Mouse (Mus musculus) CH12.LX (cell line): ENCODE results near the gene Capza1. TPM values are rescaled to one million over a fixed set of nuclear protein-coding genes. Genes with fewer than 3 reads are reported as not detected.
A peak's percentile ranks its signal among the peaks of the same experiment; 100 is the strongest.

ENCODE experiments used
- DNase-seq: peaks from one replicate; pipeline ENCODE4 v3.0.0-alpha.2; 2013; ENCODE audit errors: extremely low read depth
- H3K27ac ChIP-seq: 2 replicates; pipeline ENCODE4 v1.5.1; 2012; ENCODE audit warnings: low read depth, mild to moderate bottlenecking, control low read depth, moderate library complexity; ENCODE audit not compliant: insufficient read depth
- H3K27me3 ChIP-seq: replicated peaks from 2 replicates; pipeline ENCODE3; 2012; ENCODE audit warnings: inconsistent platforms
- H3K36me3 ChIP-seq, 2 experiments: replicated peaks in 1 of 2; 2 replicates each; pipeline versions ENCODE3 to v1.6.1; 2012; ENCODE audit warnings: inconsistent platforms in 1 of 2, low read length in 1 of 2, mild to moderate bottlenecking in 1 of 2, mixed read lengths in 1 of 2, moderate library complexity in 1 of 2; ENCODE audit not compliant: control insufficient read depth in 1 of 2, insufficient read depth in 1 of 2
- H3K4me1 ChIP-seq, 2 experiments: 2 replicates each; pipeline ENCODE4 v1.6.1; 2012; ENCODE audit warnings: inconsistent platforms in 1 of 2, moderate library complexity in 1 of 2; ENCODE audit not compliant: insufficient read depth in 2 of 2, control insufficient read depth in 1 of 2
- H3K4me2 ChIP-seq: 2 replicates; pipeline ENCODE4 v1.6.1; 2012; ENCODE audit warnings: low read depth, mild to moderate bottlenecking, control low read depth; ENCODE audit not compliant: poor library complexity, insufficient read depth, severe bottlenecking
- H3K4me3 ChIP-seq, 3 experiments: fragments of 150-350 bp in 1 of 3; sonication (generic) in 1 of 3; replicated peaks in 1 of 3; 2 replicates each; pipeline versions ENCODE3 to v1.5.1; 2011 to 2012; ENCODE audit warnings: low read depth in 2 of 3, low read length in 2 of 3, mild to moderate bottlenecking in 2 of 3, moderate library complexity in 2 of 3, control low read depth in 1 of 3, improper control_type of control experiment in 1 of 3, inconsistent platforms in 1 of 3, mixed read lengths in 1 of 3; ENCODE audit not compliant: poor library complexity in 1 of 3
- H3K79me2 ChIP-seq: replicated peaks from 2 replicates; pipeline ENCODE4 v1.6.1; 2012; ENCODE audit warnings: mild to moderate bottlenecking, moderate library complexity; ENCODE audit not compliant: control insufficient read depth, poor library complexity, insufficient read depth, severe bottlenecking; ENCODE audit errors: extremely low read depth
- H3K9ac ChIP-seq: 2 replicates; pipeline ENCODE4 v1.6.1; 2012; ENCODE audit warnings: low read depth, mild to moderate bottlenecking, control low read depth, moderate library complexity; ENCODE audit not compliant: insufficient read depth
- H3K9me3 ChIP-seq: replicated peaks from 2 replicates; pipeline ENCODE3; 2012; ENCODE audit warnings: low read length, inconsistent platforms, mixed read lengths
- BHLHE40 ChIP-seq: IDR thresholded peaks from 2 replicates; pipeline ENCODE4 v1.6.1; 2011; ENCODE audit warnings: mild to moderate bottlenecking, low read depth, low read length, improper control_type of control experiment
- CHD1 ChIP-seq: IDR thresholded peaks from 2 replicates; pipeline ENCODE4 v1.6.1; 2012; ENCODE audit warnings: low read depth, low read length, improper control_type of control experiment, inconsistent platforms
- CHD2 ChIP-seq: IDR thresholded peaks from 2 replicates; pipeline ENCODE4 v1.6.1; 2011; ENCODE audit warnings: low read length, improper control_type of control experiment
- CTCF ChIP-seq, 2 experiments: IDR thresholded peaks in 1 of 2; conservative IDR thresholded peaks in 1 of 2; 2 replicates each; pipeline ENCODE4 v1.5.1; 2011 to 2012; ENCODE audit warnings: low read depth in 2 of 2, low read length in 2 of 2, improper control_type of control experiment in 1 of 2, inconsistent platforms in 1 of 2, mild to moderate bottlenecking in 1 of 2, moderate library complexity in 1 of 2
- E2F4 ChIP-seq: IDR thresholded peaks from 2 replicates; pipeline ENCODE4 v1.6.1; 2011; ENCODE audit warnings: low read depth, low read length, improper control_type of control experiment; ENCODE audit not compliant: insufficient replicate concordance
- ELF1 ChIP-seq: IDR thresholded peaks from 2 replicates; pipeline ENCODE4 v1.6.1; 2014; ENCODE audit warnings: low read depth, mild to moderate bottlenecking, inconsistent platforms, low read length, improper control_type of control experiment
- EP300 ChIP-seq: IDR thresholded peaks from 2 replicates; pipeline ENCODE4 v1.6.1; 2011; ENCODE audit warnings: low read length, improper control_type of control experiment
- GABPA ChIP-seq: IDR thresholded peaks from 2 replicates; pipeline ENCODE4 v1.6.1; 2012; ENCODE audit warnings: low read depth, low read length, improper control_type of control experiment, inconsistent platforms; ENCODE audit not compliant: insufficient replicate concordance
- HCFC1 ChIP-seq: IDR thresholded peaks from 2 replicates; pipeline ENCODE4 v1.6.1; 2012; ENCODE audit warnings: low read depth, mild to moderate bottlenecking, inconsistent platforms, low read length, improper control_type of control experiment
- IRF4 ChIP-seq: IDR thresholded peaks from 2 replicates; pipeline ENCODE4 v1.6.1; 2014; ENCODE audit warnings: low read depth, mild to moderate bottlenecking, inconsistent platforms, low read length, improper control_type of control experiment
- JUN ChIP-seq: IDR thresholded peaks from 2 replicates; pipeline ENCODE4 v1.6.1; 2011; ENCODE audit warnings: low read depth, mild to moderate bottlenecking, low read length, improper control_type of control experiment, moderate library complexity; ENCODE audit not compliant: insufficient read depth
- JUND ChIP-seq: conservative IDR thresholded peaks from 2 replicates; pipeline ENCODE4 v1.6.1; 2011; ENCODE audit warnings: low read depth, low read length, improper control_type of control experiment
- MAFK ChIP-seq: IDR thresholded peaks from 2 replicates; pipeline ENCODE4 v1.6.1; 2011; ENCODE audit warnings: low read length, improper control_type of control experiment; ENCODE audit not compliant: insufficient replicate concordance
- MAX ChIP-seq: IDR thresholded peaks from 2 replicates; pipeline ENCODE4 v1.6.1; 2011; ENCODE audit warnings: low read length, improper control_type of control experiment
- MAZ ChIP-seq: IDR thresholded peaks from 2 replicates; pipeline ENCODE4 v1.6.1; 2012; ENCODE audit warnings: low read depth, mild to moderate bottlenecking, inconsistent platforms, low read length, improper control_type of control experiment, moderate library complexity
- MXI1 ChIP-seq: IDR thresholded peaks from 2 replicates; pipeline ENCODE4 v1.6.1; 2011; ENCODE audit warnings: mild to moderate bottlenecking, low read depth, low read length, improper control_type of control experiment
- NELFE ChIP-seq: IDR thresholded peaks from 2 replicates; pipeline ENCODE4 v1.6.1; 2011; ENCODE audit warnings: low read depth, low read length, improper control_type of control experiment
- PAX5 ChIP-seq: IDR thresholded peaks from 2 replicates; pipeline ENCODE4 v1.6.1; 2012; ENCODE audit warnings: low read length, inconsistent platforms, mixed read lengths
- POLR2A ChIP-seq: IDR thresholded peaks from 2 replicates; pipeline ENCODE4 v1.6.1; 2011; ENCODE audit warnings: low read depth, mild to moderate bottlenecking, improper control_type of control experiment, low read length
- SMC3 ChIP-seq: IDR thresholded peaks from 2 replicates; pipeline ENCODE4 v1.6.1; 2011; ENCODE audit warnings: low read depth, low read length, improper control_type of control experiment
- UBTF ChIP-seq: IDR thresholded peaks from 2 replicates; pipeline ENCODE4 v1.6.1; 2012; ENCODE audit warnings: low read depth, mild to moderate bottlenecking, inconsistent platforms, low read length, improper control_type of control experiment, moderate library complexity
- USF2 ChIP-seq: conservative IDR thresholded peaks from 2 replicates; pipeline ENCODE4 v1.6.1; 2011; ENCODE audit warnings: low read depth, low read length, improper control_type of control experiment
- ZKSCAN1 ChIP-seq: IDR thresholded peaks from 2 replicates; pipeline ENCODE4 v1.6.1; 2012; ENCODE audit warnings: low read depth, inconsistent platforms, low read length, improper control_type of control experiment, borderline replicate concordance
- ZMIZ1 ChIP-seq: IDR thresholded peaks from 2 replicates; pipeline ENCODE4 v1.6.1; 2012; ENCODE audit warnings: low read depth, mild to moderate bottlenecking, inconsistent platforms, low read length, improper control_type of control experiment
- ZNF384 ChIP-seq: IDR thresholded peaks from 2 replicates; pipeline ENCODE4 v1.6.1; 2012; ENCODE audit warnings: low read depth, low read length, improper control_type of control experiment, inconsistent platforms
- dilution Hi-C: fragments of 300-500 bp; cut with MboI; formaldehyde crosslinking; loops from 2 replicates; pipeline ENCODE4 v1.14.3; 2020; ENCODE audit warnings: low sequenced_read_pairs; ENCODE audit not compliant: extremely low pct_unique_long_range_greater_than_20kb, extremely low pct_ligation_motif_present
- in situ Hi-C: fragments of 300-500 bp; cut with MboI; formaldehyde crosslinking; loops from 3 replicates; pipeline ENCODE4 v1.14.3; 2019; ENCODE audit warnings: low sequenced_read_pairs, low pct_ligation_motif_present, low pct_unique_long_range_greater_than_20kb, mixed read lengths
- polyA plus RNA-seq: library from polyadenylated mRNA; unstranded; fragments of >175 nt; gene quantifications from 2 replicates; pipeline ENCODE4 v1.2.1, GENCODE M21; 2012; ENCODE audit warnings: low read depth; ENCODE audit not compliant: insufficient read length
- total RNA-seq, 2 experiments: library from RNA; depleted of rRNA; stranded (reverse); fragments of 300-350 nt in 1 of 2; fragments of >200 nt in 1 of 2; gene quantifications; 2 replicates each; pipeline ENCODE4 v1.2.3; 2012 to 2014

Capza1 gene
- total and polyA plus RNA-seq, 3 experiments: 113 to 288 (median 140) TPM

GRCm38 (mm10) chr3:104785284-104785683, 79.0 kb downstream of the Capza1 start:
- no peaks in the 10 kb centered on the region for H3K27me3 ChIP-seq
- dilution Hi-C loops: no loop called here
- H3K4me3 ChIP-seq: no peak overlapping the region
- H3K4me2 ChIP-seq: no peak overlapping the region
- DNase-seq: no peak
- H3K36me3 ChIP-seq: peaks cover 0 to 25% of the 10 kb centered on the region in 2 experiments
- in situ Hi-C loops: loop anchor here (10.0 kb wide), 2 partner anchors 180 to 270 kb away; partner anchors contain the start of genes Cttnbp2nl and Wnt2b
- no peak overlapping the region for H3K27ac ChIP-seq
- H3K9ac ChIP-seq: no peak overlapping the region
- H3K4me1 ChIP-seq: peaks cover 6 to 44% of the 10 kb centered on the region in 2 experiments; a peak in 3 of 4 replicates
- no peaks in the 10 kb centered on the region for H3K9me3 ChIP-seq
- no peaks in the 10 kb centered on the region for H3K79me2 ChIP-seq
- TF ChIP-seq ZMIZ1: no peak
- TF ChIP-seq MAX: no peak
- no peak for TF ChIP-seq CHD2
- TF ChIP-seq SMC3: no peak
- TF ChIP-seq, all 38 proteins: peak for 0

- dilution Hi-C loops: no loop called here
- H3K27me3 ChIP-seq: peaks cover under 1% of the 10 kb centered on the region
Measured at GRCm38 (mm10) chr3:104783971-104784500, 80.3 kb downstream of the Capza1 start.

GRCm38 (mm10) chr3:104782061-104782681, 82.1 kb downstream of the Capza1 start:
- Histone ChIP-seq H3K4me1 (peaks cover 3 to 26% of the 10 kb centered on the region in 2 experiments; a peak in 3 of 4 replicates), H3K79me2 (no peaks in the 10 kb centered on the region), H3K9me3 (no peaks in the 10 kb centered on the region), H3K36me3 (peaks cover 0 to 25% of the 10 kb centered on the region in 2 experiments), H3K4me3 (peak overlapping the region; percentile 63 to 69 (median 65)), H3K27ac (no peak overlapping the region), H3K4me2 (peak overlapping the region; percentile 93), H3K27me3 (peaks cover 4% of the 10 kb centered on the region), H3K9ac (peak overlapping the region; percentile 32; the same call in 1 of the 2 replicates)
- in situ Hi-C loops: loop anchor here (10.0 kb wide), 2 partner anchors 183 to 273 kb away; partner anchors contain the start of genes Cttnbp2nl and Wnt2b
- peak; percentile 44 for DNase-seq
- TF ChIP-seq MAFK (no peak), EP300 (no peak), JUN (no peak), ELF1 (peak; percentile 65; the same call in 1 of the 2 replicates), POLR2A (peak; percentile 32; the same call in 1 of the 2 replicates), HCFC1 (no peak), MAZ (0 out of 2 replicates have a peak, but pooled peaks have one; percentile 54), CTCF (conservative IDR thresholded peaks at IDR 0.05 in 1 of 2, IDR thresholded peaks at IDR 0.05 in 1 of 2; ENCODE audit: low read depth in 2 of 2, low read length in 2 of 2) (peak in 1 of 2 experiments; percentile 27; a peak in 2 of 4 replicates)
- dilution Hi-C loops: no loop called here

More at GRCm38 (mm10) chr3:104783971-104784500, 80.3 kb downstream of the Capza1 start:
- Histone ChIP-seq H3K27ac (no peak overlapping the region), H3K4me2 (no peak overlapping the region), H3K9ac (no peak overlapping the region), H3K9me3 (no peaks in the 10 kb centered on the region), H3K4me3 (no peak overlapping the region), H3K4me1 (peaks cover 3 to 39% of the 10 kb centered on the region in 2 experiments; a peak in 3 of 4 replicates)
- DNase-seq: no peak
- in situ Hi-C loops: loop anchor here (10.0 kb wide), 2 partner anchors 181 to 271 kb away; partner anchors contain the start of genes Cttnbp2nl and Wnt2b
- no peak for TF ChIP-seq ZNF384
- TF ChIP-seq CHD2: no peak
- no peak for TF ChIP-seq JUND
- TF ChIP-seq BHLHE40: no peak
- TF ChIP-seq PAX5: no peak
- no peak for TF ChIP-seq E2F4
- no peak for TF ChIP-seq ZKSCAN1
- no peak for TF ChIP-seq HCFC1
- TF ChIP-seq NELFE: no peak
- TF ChIP-seq UBTF: no peak
- no peak for TF ChIP-seq MXI1
- TF ChIP-seq IRF4: no peak
- TF ChIP-seq CHD1: no peak
- TF ChIP-seq GABPA: no peak
- no peak for TF ChIP-seq USF2
- no peak for TF ChIP-seq JUN
- TF ChIP-seq, all 38 proteins: peak for 0
- Histone ChIP-seq H3K79me2 (no peaks in the 10 kb centered on the region), H3K36me3 (peaks cover 0 to 25% of the 10 kb centered on the region in 2 experiments)
